15 mouse cellular contexts compared by ENCODE assay signal in genomic region chr14:61691785-61692372, GRCm38 (mm10).
"Had no signal": no experiment of that assay in that cellular context is flagged by ENCODE, and none has a peak within 500 bp of the region (broad histone marks: within the 10 kb centered on the region; RNA-seq: fewer than 3 reads in every experiment).

No protein-coding gene starts in this region.

- H3K9me3 ChIP-seq: kidney, embryonic 15.5 days; limb, embryonic 10.5 days; liver, embryonic 15.5 days; midbrain, embryonic 15.5 days; neural tube, embryonic 13.5 days; stomach, embryonic 15.5 days had no signal

- H3K36me3 ChIP-seq: kidney, embryonic 15.5 days; limb, embryonic 10.5 days; liver, embryonic 15.5 days; midbrain, embryonic 15.5 days; neural tube, embryonic 13.5 days; stomach, embryonic 15.5 days had no signal

- H3K9ac ChIP-seq: kidney, embryonic 15.5 days; liver, embryonic 15.5 days; midbrain, embryonic 15.5 days; neural tube, embryonic 13.5 days; stomach, embryonic 15.5 days had no signal

- DNase-seq: kidney, postnatal 14 days; lung, adult 2 months; lung, postnatal 36 days; right cerebral cortex, postnatal 14 days; thymus, postnatal 36 days had no signal

- H3K27ac ChIP-seq: kidney, embryonic 15.5 days; left cerebral cortex, adult 2 months; limb, embryonic 10.5 days; liver, embryonic 15.5 days; midbrain, embryonic 15.5 days; neural tube, embryonic 13.5 days; stomach, embryonic 15.5 days had no signal

- H3K4me3 ChIP-seq: kidney, embryonic 15.5 days; left cerebral cortex, adult 2 months; limb, embryonic 10.5 days; liver, embryonic 15.5 days; midbrain, embryonic 15.5 days; neural tube, embryonic 13.5 days; stomach, embryonic 15.5 days had no signal

- H3K4me2 ChIP-seq: kidney, embryonic 15.5 days; liver, embryonic 11.5 days; liver, embryonic 15.5 days; midbrain, embryonic 11.5 days; midbrain, embryonic 15.5 days; neural tube, embryonic 13.5 days; stomach, embryonic 15.5 days had no signal

- ATAC-seq: lung, postnatal 0 days; midbrain, embryonic 15.5 days had no signal
